Mouse (Mus musculus) erythroblast, embryonic 14.5 days (primary cell): Measurements from ENCODE around the gene Pex7. TPM values are rescaled to one million over a fixed set of nuclear protein-coding genes. Genes with fewer than 3 reads are reported as not detected.
"Not testable (repeated sequence)": the region's sequence is repeated elsewhere in the genome, so short reads cannot be mapped to it uniquely, and the experiment has no call there.

Experiments
- H3K27me3 ChIP-seq: 2 replicates; pipeline ENCODE4 v1.6.1; 2012; ENCODE audit warnings: inconsistent platforms; ENCODE audit not compliant: control insufficient read depth
- H3K36me3 ChIP-seq: 2 replicates; pipeline ENCODE4 v1.6.1; 2012; ENCODE audit warnings: mild to moderate bottlenecking, inconsistent platforms; ENCODE audit not compliant: control insufficient read depth
- H3K4me1 ChIP-seq: 2 replicates; pipeline ENCODE4 v1.6.1; 2012; ENCODE audit warnings: inconsistent platforms; ENCODE audit not compliant: control insufficient read depth
- H3K4me3 ChIP-seq: replicated peaks from 2 replicates; pipeline ENCODE3; 2012; ENCODE audit warnings: moderate library complexity, mild to moderate bottlenecking, inconsistent platforms
- H3K9me3 ChIP-seq: 2 replicates; pipeline ENCODE4 v1.6.1; 2012; ENCODE audit warnings: low read length, inconsistent platforms, mixed read lengths; ENCODE audit not compliant: control insufficient read depth
- GATA1 ChIP-seq: IDR thresholded peaks from 2 replicates; pipeline ENCODE4 v1.6.1; 2012; ENCODE audit warnings: low read length, inconsistent platforms, mixed read lengths
- TAL1 ChIP-seq: IDR thresholded peaks from 3 replicates; pipeline ENCODE4 v1.6.1; 2012; ENCODE audit warnings: low read length, inconsistent platforms, mixed read lengths
- polyA plus RNA-seq: library from polyadenylated mRNA; stranded (reverse); fragments of >175 nt; gene quantifications from 2 replicates; pipeline ENCODE4 v1.2.3, GENCODE M21; 2012

Pex7 gene
- polyA plus RNA-seq, 1 experiment = 0.18 TPM

- H3K9me3 ChIP-seq = no peaks in the 10 kb centered on the region; the same call in 1 of the 2 replicates
- peaks cover 46% of the 10 kb centered on the region for H3K27me3 ChIP-seq
- H3K36me3 ChIP-seq = no peaks in the 10 kb centered on the region
- no peak overlapping the region for H3K4me3 ChIP-seq
- H3K4me1 ChIP-seq = peaks cover 14% of the 10 kb centered on the region
- TF ChIP-seq GATA1 (no peak), TAL1 (no peak)
These were observed 29.6 kb upstream of the Pex7 start for GRCm38 (mm10) chr10:19936961-19937708.

DNA sequence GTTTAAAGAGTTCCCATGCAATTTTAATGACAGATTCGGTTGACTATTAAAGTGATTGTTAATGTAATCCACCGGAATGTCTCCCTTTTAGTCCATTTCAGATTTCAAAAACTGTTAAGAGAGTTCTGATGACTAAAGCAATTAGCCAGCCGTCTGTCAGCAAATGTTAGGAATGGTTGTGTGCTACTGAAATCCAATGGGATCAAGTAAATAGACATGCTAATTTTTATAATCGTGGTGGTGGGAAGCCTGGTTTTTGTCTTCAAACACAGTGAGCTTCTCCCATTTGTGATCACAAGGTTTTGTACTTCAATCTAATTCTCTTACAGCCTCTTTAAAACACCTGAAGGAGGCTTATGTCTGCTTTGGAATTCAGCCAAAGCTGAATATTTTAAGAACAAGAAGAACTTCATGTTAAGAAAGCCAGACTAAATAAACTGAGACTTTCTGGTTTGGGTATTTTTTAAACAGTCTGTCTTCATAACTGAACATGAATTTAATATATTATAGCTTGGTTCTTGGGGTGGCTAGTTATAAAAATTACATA lies 28.4 kb upstream of the Pex7 start:
- Histone ChIP-seq H3K9me3 (no peaks in the 10 kb centered on the region; the same call in 1 of the 2 replicates), H3K4me1 (peaks cover 14% of the 10 kb centered on the region), H3K4me3 (no peak overlapping the region), H3K36me3 (no peaks in the 10 kb centered on the region), H3K27me3 (peaks cover 50% of the 10 kb centered on the region)
- TF ChIP-seq TAL1 = no peak
- no peak for TF ChIP-seq GATA1

- Histone ChIP-seq H3K4me1 (peaks cover 14% of the 10 kb centered on the region), H3K4me3 (peak overlapping the region; percentile 60), H3K27me3 (peaks cover 50% of the 10 kb centered on the region), H3K36me3 (no peaks in the 10 kb centered on the region), H3K9me3 (no peaks in the 10 kb centered on the region; the same call in 1 of the 2 replicates)
- no peak for TF ChIP-seq TAL1
- TF ChIP-seq GATA1 = no peak
These were observed 27.8 kb upstream of the Pex7 start for GRCm38 (mm10) chr10:19935295-19935623.

GRCm38 (mm10) chr10:19934384-19935294 lies 27.1 kb upstream of the Pex7 start, which contains the start of gene Map3k5:
Gene Map3k5 (plus strand): TSS chr10:19934472.
- Histone ChIP-seq H3K9me3 (no peaks in the 10 kb centered on the region; the same call in 1 of the 2 replicates), H3K4me1 (peaks cover 14% of the 10 kb centered on the region), H3K27me3 (peaks cover 50% of the 10 kb centered on the region), H3K36me3 (no peaks in the 10 kb centered on the region), H3K4me3 (peak within 1 kb of the TSS; percentile 60)
- no peak for TF ChIP-seq TAL1
- no peak for TF ChIP-seq GATA1

- Histone ChIP-seq H3K4me3 (peak overlapping the region; percentile 60), H3K9me3 (no peaks in the 10 kb centered on the region; the same call in 1 of the 2 replicates), H3K27me3 (peaks cover 50% of the 10 kb centered on the region), H3K36me3 (no peaks in the 10 kb centered on the region), H3K4me1 (peaks cover 14% of the 10 kb centered on the region)
- TF ChIP-seq GATA1 (no peak), TAL1 (no peak)
These were observed 26.3 kb upstream of the Pex7 start for GRCm38 (mm10) chr10:19933511-19934383.

GRCm38 (mm10) chr10:19932986-19933385 lies 25.5 kb upstream of the Pex7 start:
- Histone ChIP-seq H3K4me3 (no peak overlapping the region), H3K36me3 (no peaks in the 10 kb centered on the region), H3K9me3 (no peaks in the 10 kb centered on the region; the same call in 1 of the 2 replicates), H3K27me3 (peaks cover 50% of the 10 kb centered on the region), H3K4me1 (peaks cover 14% of the 10 kb centered on the region)
- TF ChIP-seq GATA1 (no peak), TAL1 (no peak)

- no peaks in the 10 kb centered on the region for H3K9me3 ChIP-seq
- TF ChIP-seq GATA1 (no peak), TAL1 (no peak)
- H3K27me3 ChIP-seq = peaks cover 15% of the 10 kb centered on the region
- H3K36me3 ChIP-seq = no peaks in the 10 kb centered on the region
- no peak overlapping the region for H3K4me3 ChIP-seq
- no peaks in the 10 kb centered on the region for H3K4me1 ChIP-seq
These were observed 20.7 kb upstream of the Pex7 start for GRCm38 (mm10) chr10:19928205-19928604.

- not testable (repeated sequence) for H3K36me3 ChIP-seq, H3K9me3 ChIP-seq, H3K4me1 ChIP-seq, H3K27me3 ChIP-seq, H3K4me3 ChIP-seq
These were observed 19.0 kb upstream of the Pex7 start for GRCm38 (mm10) chr10:19926391-19926897.
